Mouse (Mus musculus): ENCODE data around the gene Tmem104. TPM values are rescaled to one million over a fixed set of nuclear protein-coding genes. Genes with fewer than 3 reads are reported as not detected.

The Tmem104 gene
- 7.1 and 7.7 TPM in 2 replicates for polyA plus RNA-seq (2015; fragmentation: Nextera tagmentation; extraction: Ambion mirVana)

GRCm38 (mm10) chr11:115187224-115187639, at the start of gene Tmem104:
Tmem104 (plus strand) TSS chr11:115187487.
- H3K9me3 ChIP-seq = no peaks in the 10 kb centered on the region

GRCm38 (mm10) chr11:115138597-115139262, 48.6 kb upstream of the Tmem104 start:
- Histone ChIP-seq H3K36me3 (no peaks in the 10 kb centered on the region), H3K27me3 (replicated peaks) (0 out of 2 replicates have a peak, but pooled peaks cover 6% of the 10 kb centered on the region), H3K4me1 (no peaks in the 10 kb centered on the region), H3K9ac (no peak overlapping the region), H3K4me2 (no peak overlapping the region), H3K4me3 (no peak overlapping the region), H3K9me3 (no peaks in the 10 kb centered on the region), H3K27ac (replicated peaks) (no peak overlapping the region)
- 61% methylated on average over 5 of the region's 5 CpGs for WGBS
- no peak for ATAC-seq (ENCODE audit: extremely low read depth, insufficient number of reproducible peaks, low FRiP score, low TSS enrichment)

More at GRCm38 (mm10) chr11:115187224-115187639, at the start of gene Tmem104:
- peak; percentile 87 for ATAC-seq (ENCODE audit: extremely low read depth, insufficient number of reproducible peaks, low FRiP score, low TSS enrichment)
- no peaks in the 10 kb centered on the region; the same call in 1 of the 2 replicates for H3K27me3 ChIP-seq (replicated peaks)
- H3K27ac ChIP-seq (replicated peaks) = peak within 1 kb of the TSS; percentile 75
- WGBS = under 1% methylated on average over 39 of the region's 39 CpGs
- H3K36me3 ChIP-seq = peaks cover 16% of the 10 kb centered on the region
- peaks cover 21% of the 10 kb centered on the region for H3K4me1 ChIP-seq
- H3K4me3 ChIP-seq = peak within 1 kb of the TSS; percentile 77
- peak within 1 kb of the TSS; percentile 93 for H3K9ac ChIP-seq
- peak within 1 kb of the TSS; percentile 98 for H3K4me2 ChIP-seq

GRCm38 (mm10) chr11:115141970-115142369, 45.3 kb upstream of the Tmem104 start:
- Histone ChIP-seq H3K9me3 (no peaks in the 10 kb centered on the region), H3K4me1 (no peaks in the 10 kb centered on the region), H3K27ac (replicated peaks) (no peak overlapping the region), H3K36me3 (no peaks in the 10 kb centered on the region), H3K4me3 (no peak overlapping the region), H3K27me3 (replicated peaks) (0 out of 2 replicates have a peak, but pooled peaks cover 13% of the 10 kb centered on the region), H3K9ac (no peak overlapping the region), H3K4me2 (no peak overlapping the region)
- ATAC-seq (ENCODE audit: extremely low read depth, insufficient number of reproducible peaks, low FRiP score, low TSS enrichment) = no peak
- WGBS = 76% methylated on average over 2 of the region's 2 CpGs

GRCm38 (mm10) chr11:115147813-115148212, 39.5 kb upstream of the Tmem104 start:
- Histone ChIP-seq H3K27me3 (replicated peaks) (peaks cover 27% of the 10 kb centered on the region), H3K9me3 (peaks cover 4% of the 10 kb centered on the region; the same call in 1 of the 2 replicates), H3K4me3 (no peak overlapping the region), H3K4me1 (peaks cover 9% of the 10 kb centered on the region; the same call in 1 of the 2 replicates), H3K36me3 (no peaks in the 10 kb centered on the region), H3K4me2 (no peak overlapping the region), H3K27ac (replicated peaks) (no peak overlapping the region), H3K9ac (no peak overlapping the region)
- WGBS = 76% methylated on average over 4 of the region's 4 CpGs
- no peak for ATAC-seq (ENCODE audit: extremely low read depth, insufficient number of reproducible peaks, low FRiP score, low TSS enrichment)

- Histone ChIP-seq H3K4me2 (no peak overlapping the region), H3K4me3 (no peak overlapping the region), H3K9me3 (peaks cover 4% of the 10 kb centered on the region; the same call in 1 of the 2 replicates), H3K27me3 (replicated peaks) (peaks cover 47% of the 10 kb centered on the region), H3K4me1 (peaks cover 21% of the 10 kb centered on the region), H3K9ac (no peak overlapping the region), H3K27ac (replicated peaks) (no peak overlapping the region), H3K36me3 (no peaks in the 10 kb centered on the region)
- ATAC-seq (ENCODE audit: extremely low read depth, insufficient number of reproducible peaks, low FRiP score, low TSS enrichment) = no peak
- WGBS = 55% methylated on average over 6 of the region's 6 CpGs
These were observed 36.5 kb upstream of the Tmem104 start for GRCm38 (mm10) chr11:115150741-115151254.

- peaks cover 21% of the 10 kb centered on the region for H3K4me1 ChIP-seq
- peak overlapping the region; percentile 69 for H3K4me2 ChIP-seq
- H3K36me3 ChIP-seq = no peaks in the 10 kb centered on the region
- H3K27me3 ChIP-seq (replicated peaks) = peaks cover 58% of the 10 kb centered on the region
- 8% methylated on average over 15 of the region's 15 CpGs for WGBS
- H3K9ac ChIP-seq = peak overlapping the region; percentile 69
- H3K27ac ChIP-seq (replicated peaks) = no peak overlapping the region
- no peak for ATAC-seq (ENCODE audit: extremely low read depth, insufficient number of reproducible peaks, low FRiP score, low TSS enrichment)
- peaks cover 4% of the 10 kb centered on the region; the same call in 1 of the 2 replicates for H3K9me3 ChIP-seq
- peak overlapping the region; percentile 43 for H3K4me3 ChIP-seq
These were observed 35.4 kb upstream of the Tmem104 start for GRCm38 (mm10) chr11:115151755-115152429.

GRCm38 (mm10) chr11:115153088-115153487, 34.2 kb upstream of the Tmem104 start:
- H3K4me3 ChIP-seq = no peak overlapping the region
- H3K27ac ChIP-seq (replicated peaks) = no peak overlapping the region
- no peak overlapping the region for H3K4me2 ChIP-seq
- H3K9me3 ChIP-seq = peaks cover 4% of the 10 kb centered on the region; the same call in 1 of the 2 replicates
- 65% methylated on average over 9 of the region's 9 CpGs for WGBS
- ATAC-seq (ENCODE audit: extremely low read depth, insufficient number of reproducible peaks, low FRiP score, low TSS enrichment) = no peak
- no peak overlapping the region for H3K9ac ChIP-seq
- H3K27me3 ChIP-seq (replicated peaks) = peaks cover 64% of the 10 kb centered on the region
- H3K4me1 ChIP-seq = peaks cover 30% of the 10 kb centered on the region
- H3K36me3 ChIP-seq = no peaks in the 10 kb centered on the region

- Histone ChIP-seq H3K9me3 (peaks cover 4% of the 10 kb centered on the region; the same call in 1 of the 2 replicates), H3K9ac (peak overlapping the region; percentile 69), H3K27ac (replicated peaks) (no peak overlapping the region), H3K4me1 (peaks cover 37% of the 10 kb centered on the region), H3K4me3 (peak overlapping the region; percentile 48), H3K36me3 (no peaks in the 10 kb centered on the region), H3K4me2 (peak overlapping the region; percentile 66), H3K27me3 (replicated peaks) (peaks cover 61% of the 10 kb centered on the region)
- under 1% methylated on average over 35 of the region's 35 CpGs for WGBS
- peak; percentile 67 for ATAC-seq (ENCODE audit: extremely low read depth, insufficient number of reproducible peaks, low FRiP score, low TSS enrichment)
These were observed 33.5 kb upstream of the Tmem104 start for GRCm38 (mm10) chr11:115153699-115154292.

GRCm38 (mm10) chr11:115155053-115155634, 32.1 kb upstream of the Tmem104 start:
- ATAC-seq (ENCODE audit: extremely low read depth, insufficient number of reproducible peaks, low FRiP score, low TSS enrichment) = no peak
- Histone ChIP-seq H3K36me3 (no peaks in the 10 kb centered on the region), H3K4me3 (no peak overlapping the region), H3K4me1 (peaks cover 38% of the 10 kb centered on the region), H3K9ac (no peak overlapping the region), H3K27me3 (replicated peaks) (peaks cover 61% of the 10 kb centered on the region), H3K9me3 (no peaks in the 10 kb centered on the region), H3K27ac (replicated peaks) (no peak overlapping the region), H3K4me2 (no peak overlapping the region)
- 7% methylated on average over 5 of the region's 5 CpGs for whole genome bisulfite sequencing

- peaks cover 51% of the 10 kb centered on the region for H3K4me1 ChIP-seq
- peaks cover 47% of the 10 kb centered on the region for H3K27me3 ChIP-seq (replicated peaks)
- whole genome bisulfite sequencing = 17% methylated on average over 12 of the region's 12 CpGs
- no peak for ATAC-seq (ENCODE audit: extremely low read depth, insufficient number of reproducible peaks, low FRiP score, low TSS enrichment)
- peak overlapping the region; percentile 65 for H3K27ac ChIP-seq (replicated peaks)
- no peaks in the 10 kb centered on the region for H3K9me3 ChIP-seq
- no peak overlapping the region for H3K4me3 ChIP-seq
- H3K36me3 ChIP-seq = no peaks in the 10 kb centered on the region
- H3K4me2 ChIP-seq = peak overlapping the region; percentile 11; the same call in 1 of the 2 replicates
- peak overlapping the region; percentile 52 for H3K9ac ChIP-seq
These were observed 29.2 kb upstream of the Tmem104 start for GRCm38 (mm10) chr11:115157933-115158719.

Measured in heart, embryonic 13.5 days (tissue).